Mouse (Mus musculus) gastrocnemius, adult 2 months (tissue): ENCODE results near the gene Hic2. TPM values are rescaled to one million over a fixed set of nuclear protein-coding genes. Genes with fewer than 3 reads are reported as not detected.

Experiments
- DNase-seq: peaks from one replicate; pipeline ENCODE4 v3.0.0; 2022
- H3K27ac ChIP-seq: fragments of 200-600 bp; 2 replicates; pipeline ENCODE4 v1.8.1; 2022; ENCODE audit warnings: mild to moderate bottlenecking
- H3K4me3 ChIP-seq: fragments of 200-600 bp; 2 replicates; pipeline ENCODE4 v1.8.1; 2022; ENCODE audit warnings: mild to moderate bottlenecking, moderate library complexity
- CTCF ChIP-seq: fragments of 200-600 bp; IDR thresholded peaks from 2 replicates; pipeline ENCODE4 v1.8.1; 2022; ENCODE audit warnings: antibody characterized with exemption, mild to moderate bottlenecking, moderate library complexity
- intact Hi-C: fragments of 180-260 bp; cut with DNase I; formaldehyde crosslinking; loops from one replicate; pipeline ENCODE4 v1.15.1; 2025
- total RNA-seq, 2 experiments: library from RNA; stranded (reverse); gene quantifications; 2 replicates each; pipeline ENCODE4 v1.2.3; 2021

Hic2 gene
- total RNA-seq, 2 experiments from 2014 or later = 1.1 to 1.8 TPM

DNA sequence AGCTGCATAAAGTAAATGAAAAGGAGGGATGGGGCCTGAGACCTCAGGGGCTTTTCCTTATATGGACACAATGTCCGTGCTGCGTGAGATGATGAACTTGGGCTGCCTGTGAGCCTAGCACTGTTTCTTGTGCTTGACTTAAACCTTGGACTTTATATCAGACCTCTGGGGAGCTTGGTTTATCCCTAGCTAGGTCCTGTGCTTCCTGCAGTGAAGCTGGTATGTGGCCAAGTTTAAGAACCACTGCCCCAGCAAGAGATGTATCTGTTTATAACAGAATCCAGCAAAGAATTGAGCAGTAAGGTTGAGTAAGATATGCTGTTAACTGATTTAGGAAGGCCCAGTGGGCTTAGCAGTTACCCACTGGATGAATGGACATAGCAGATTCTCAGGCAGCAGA, 6.0 kb downstream of the Hic2 start:
- DNase-seq = no peak
- intact Hi-C loops = no loop called here
- TF ChIP-seq CTCF = no peak
- Histone ChIP-seq H3K27ac (no peak overlapping the region), H3K4me3 (no peak overlapping the region)

- intact Hi-C loops = no loop called here
- TF ChIP-seq CTCF = no peak
- Histone ChIP-seq H3K4me3 (no peak overlapping the region), H3K27ac (no peak overlapping the region)
- DNase-seq = no peak
Measured at GRCm38 (mm10) chr16:17243731-17244130, 10.4 kb downstream of the Hic2 start.

- intact Hi-C loops = no loop called here
- DNase-seq = no peak
- no peak for TF ChIP-seq CTCF
- Histone ChIP-seq H3K27ac (no peak overlapping the region), H3K4me3 (no peak overlapping the region)
Measured at GRCm38 (mm10) chr16:17244996-17245395, 11.6 kb downstream of the Hic2 start.

- Histone ChIP-seq H3K4me3 (no peak overlapping the region), H3K27ac (no peak overlapping the region)
- DNase-seq = no peak
- intact Hi-C loops = no loop called here
- TF ChIP-seq CTCF = no peak
Measured at GRCm38 (mm10) chr16:17247727-17248126, 14.4 kb downstream of the Hic2 start.

DNA sequence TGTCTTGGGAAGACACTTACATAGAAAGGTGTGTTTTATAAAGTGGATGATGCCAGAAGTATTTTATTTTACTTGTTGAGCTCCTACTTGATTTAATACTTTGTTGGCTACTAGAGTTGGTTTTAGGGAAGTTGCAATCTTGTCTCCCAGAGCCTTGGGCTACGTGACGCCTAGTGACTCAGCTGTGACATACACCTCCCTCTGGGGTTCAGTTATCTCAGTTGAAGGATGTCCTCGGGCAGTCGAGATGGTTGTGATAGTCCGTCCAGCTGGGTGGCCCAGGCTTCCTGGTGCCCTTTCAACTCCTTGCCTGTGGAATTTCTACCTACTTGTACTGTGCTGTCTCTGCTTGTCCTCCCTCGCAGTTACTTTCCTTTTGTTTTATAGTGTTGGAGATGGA, 15.8 kb downstream of the Hic2 start:
- no peak for DNase-seq
- TF ChIP-seq CTCF = no peak
- intact Hi-C loops = no loop called here
- Histone ChIP-seq H3K4me3 (no peak overlapping the region), H3K27ac (no peak overlapping the region)

- no peak overlapping the region for H3K4me3 ChIP-seq
- no peak overlapping the region for H3K27ac ChIP-seq
- peak; percentile 56 for DNase-seq
- TF ChIP-seq CTCF = no peak
- intact Hi-C loops = no loop called here
Measured at GRCm38 (mm10) chr16:17251539-17251938, 18.2 kb downstream of the Hic2 start.

GRCm38 (mm10) chr16:17252086-17252726, 18.8 kb downstream of the Hic2 start:
- no peak overlapping the region for H3K4me3 ChIP-seq
- H3K27ac ChIP-seq = no peak overlapping the region
- no peak for TF ChIP-seq CTCF
- DNase-seq = no peak
- intact Hi-C loops = no loop called here

DNA sequence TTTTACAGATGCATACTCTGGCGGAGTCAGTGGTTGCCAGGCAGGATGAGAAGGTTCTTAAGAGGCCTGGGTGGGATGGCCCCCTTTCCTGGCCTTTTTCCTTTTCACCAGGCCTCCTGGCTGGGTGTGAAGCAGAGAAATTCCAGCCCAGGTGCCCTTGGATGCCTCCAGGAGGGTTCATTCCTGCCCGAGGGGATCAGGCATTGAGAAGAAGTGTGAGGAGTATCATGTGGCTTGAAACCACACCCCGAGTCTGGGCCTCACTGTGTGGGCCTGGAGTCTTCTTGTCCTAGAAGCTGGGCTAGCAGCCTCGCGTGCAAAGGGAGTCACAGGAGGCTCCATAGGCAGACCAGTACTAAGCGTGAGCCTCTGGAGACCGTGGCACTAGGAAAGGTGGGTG, 19.5 kb downstream of the Hic2 start:
- Histone ChIP-seq H3K4me3 (no peak overlapping the region), H3K27ac (no peak overlapping the region)
- intact Hi-C loops = no loop called here
- no peak for TF ChIP-seq CTCF
- no peak for DNase-seq

- no peak for TF ChIP-seq CTCF
- no peak for DNase-seq
- H3K27ac ChIP-seq = no peak overlapping the region
- intact Hi-C loops = no loop called here
- H3K4me3 ChIP-seq = no peak overlapping the region
Measured at GRCm38 (mm10) chr16:17254005-17254597, 20.7 kb downstream of the Hic2 start.

DNA sequence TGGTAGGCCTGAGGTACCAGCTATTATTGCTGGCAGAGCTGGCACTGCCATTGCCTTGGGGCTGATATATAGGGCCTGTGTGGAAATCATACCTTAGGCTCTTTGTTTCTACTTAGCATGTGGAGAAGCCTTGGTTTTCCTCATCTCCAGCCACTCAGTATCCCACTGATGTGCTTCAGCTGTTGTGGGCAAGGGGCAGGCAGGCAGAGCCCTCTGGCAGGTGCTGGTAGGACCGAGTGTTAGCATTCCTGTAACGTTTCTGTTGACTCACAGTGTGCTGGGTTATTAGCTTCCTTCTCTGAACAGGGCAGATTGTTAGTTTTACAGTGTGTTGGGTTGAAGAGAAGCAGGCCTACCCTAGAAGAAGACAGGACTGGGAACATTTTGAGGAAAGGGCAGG, 21.9 kb downstream of the Hic2 start:
- intact Hi-C loops = loop anchor here (5.0 kb wide), 1 partner anchor 43 kb away; no protein-coding TSS in a partner anchor
- no peak overlapping the region for H3K27ac ChIP-seq
- TF ChIP-seq CTCF = no peak
- no peak for DNase-seq
- H3K4me3 ChIP-seq = no peak overlapping the region

- Histone ChIP-seq H3K27ac (peak overlapping the region; percentile 85), H3K4me3 (no peak overlapping the region)
- peak; percentile 33; the same call in 1 of the 2 replicates for TF ChIP-seq CTCF
- DNase-seq = peak; percentile 94
- intact Hi-C loops = loop anchor here (5.0 kb wide), 1 partner anchor 45 kb away; no protein-coding TSS in a partner anchor
Measured at GRCm38 (mm10) chr16:17257359-17257821, 24.0 kb downstream of the Hic2 start.

- intact Hi-C loops = loop anchor here (5.0 kb wide), 1 partner anchor 47 kb away; no protein-coding TSS in a partner anchor
- no peak overlapping the region for H3K4me3 ChIP-seq
- no peak for DNase-seq
- TF ChIP-seq CTCF = no peak
- H3K27ac ChIP-seq = no peak overlapping the region
Measured at GRCm38 (mm10) chr16:17258917-17259316, 25.5 kb downstream of the Hic2 start.

DNA sequence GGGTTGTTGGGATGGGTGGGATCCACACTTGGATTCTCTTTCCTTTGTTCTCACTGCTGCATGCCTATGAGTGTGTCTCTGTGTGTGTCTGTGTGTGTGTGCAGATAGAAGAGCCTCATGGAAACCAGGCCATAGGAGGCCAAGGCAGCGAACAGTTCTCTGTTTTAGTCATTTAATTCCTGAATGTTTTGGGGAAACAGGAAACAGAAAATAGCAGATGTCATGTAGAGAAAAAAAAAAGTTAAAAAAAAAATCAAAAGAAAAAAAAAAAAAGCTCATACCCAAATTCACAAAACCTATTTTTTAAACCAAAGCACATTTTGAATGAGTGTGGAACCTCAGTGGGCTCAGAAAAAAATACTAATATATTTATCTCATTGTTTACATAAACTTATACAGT, 28.0 kb downstream of the Hic2 start:
- H3K27ac ChIP-seq = peak overlapping the region; percentile 51
- intact Hi-C loops = no loop called here
- TF ChIP-seq CTCF = no peak
- H3K4me3 ChIP-seq = no peak overlapping the region
- DNase-seq = peak; percentile 11

- TF ChIP-seq CTCF = no peak
- intact Hi-C loops = no loop called here
- no peak for DNase-seq
- no peak overlapping the region for H3K4me3 ChIP-seq
- H3K27ac ChIP-seq = no peak overlapping the region
Measured at GRCm38 (mm10) chr16:17266113-17266512, 32.7 kb downstream of the Hic2 start.
